In genomic region chr3:103620101-103620500, GRCm38 (mm10) we compare ENCODE assay signal across 24 mouse cellular contexts. TPM values are rescaled to one million over a fixed set of nuclear protein-coding genes. Genes with fewer than 3 reads are reported as not detected.
DNase-seq lines count a peak whose midpoint lies in the region; ATAC-seq and TF ChIP-seq lines count a peak whose summit lies in the region.
"Had no signal": no experiment of that assay in that cellular context is flagged by ENCODE, and none has a peak within 500 bp of the region (broad histone marks: within the 10 kb centered on the region; RNA-seq: fewer than 3 reads in every experiment).

No protein-coding gene starts in this region.

- H3K9me3 ChIP-seq in lung, embryonic 14.5 days (ENCODE audit: low read depth, low read length), result no peaks in the 10 kb centered on the region
- no peaks in the 10 kb centered on the region for H3K9me3 ChIP-seq in lung, embryonic 16.5 days (ENCODE audit: control insufficient read depth, low read length)
- H3K9me3 ChIP-seq: embryonic facial prominence, embryonic 13.5 days; embryonic facial prominence, embryonic 15.5 days; forebrain, embryonic 10.5 days; forebrain, embryonic 12.5 days had no signal

- H3K4me1 ChIP-seq in lung, embryonic 14.5 days (ENCODE audit: insufficient read depth), result peaks cover 3% of the 10 kb centered on the region
- peaks cover 16% of the 10 kb centered on the region for H3K4me1 ChIP-seq in lung, embryonic 16.5 days (replicated peaks; ENCODE audit: control insufficient read depth, insufficient read depth, low read length)
- H3K4me1 ChIP-seq: embryonic facial prominence, embryonic 13.5 days; embryonic facial prominence, embryonic 15.5 days had no signal

- no peak overlapping the region for H3K4me2 ChIP-seq in lung, embryonic 14.5 days
- no peak overlapping the region for H3K4me2 ChIP-seq in lung, embryonic 16.5 days (ENCODE audit: low read depth, low read length)
- H3K4me2 ChIP-seq: embryonic facial prominence, embryonic 13.5 days; embryonic facial prominence, embryonic 15.5 days; forebrain, embryonic 12.5 days had no signal

- peak; percentile 74 for DNase-seq in lung, embryonic 14.5 days
- no peak for DNase-seq in lung, postnatal 14 days
- no peak for DNase-seq in lung, adult 18-20 months
- peak; percentile 35 for DNase-seq in retina, postnatal 1 day
- DNase-seq in retina, embryonic 14.5 days (ENCODE audit: low spot score), result no peak
- DNase-seq in lung, postnatal 36 days, result peak; percentile 11
- no peak for DNase-seq in thymus, adult 18-20 months
- DNase-seq: adrenal gland, adult 2 months; adrenal gland, postnatal 10 days; adrenal gland, postnatal 25 days; cerebellum, adult 11 months; cerebellum, adult 18-20 months; cerebellum, adult 8-10 months; cerebellum, adult 9-11 months; cerebellum, postnatal 36 days; embryo, embryonic 11 days had no signal

- no peaks in the 10 kb centered on the region for H3K27me3 ChIP-seq in lung, embryonic 14.5 days (ENCODE audit: insufficient read depth, low read length)
- no peaks in the 10 kb centered on the region for H3K27me3 ChIP-seq in lung, embryonic 16.5 days (ENCODE audit: control insufficient read depth, insufficient read depth, low read depth, low read length)
- H3K27me3 ChIP-seq: embryonic facial prominence, embryonic 13.5 days; embryonic facial prominence, embryonic 15.5 days; forebrain, embryonic 12.5 days had no signal

- peak; percentile 84 for ATAC-seq in lung, embryonic 14.5 days (ENCODE audit: insufficient read depth)
- peak; percentile 77 for ATAC-seq in lung, embryonic 16.5 days (ENCODE audit: low read depth)
- ATAC-seq: forebrain, embryonic 14.5 days had no signal

- WGBS in lung, embryonic 14.5 days, result 34% methylated on average over 11 of the region's 11 CpGs
- WGBS in lung, embryonic 16.5 days, result 23% methylated on average over 11 of the region's 11 CpGs

- TF ChIP-seq CTCF in lung, embryonic 14.5 days (IDR thresholded peaks at IDR 0.05; ENCODE audit: low read depth), result no peak

- no peaks in the 10 kb centered on the region for H3K36me3 ChIP-seq in lung, embryonic 14.5 days (ENCODE audit: insufficient read depth)
- H3K36me3 ChIP-seq in lung, embryonic 16.5 days (ENCODE audit: control insufficient read depth, insufficient read depth, low read length), result no peaks in the 10 kb centered on the region
- H3K36me3 ChIP-seq: embryonic facial prominence, embryonic 13.5 days; embryonic facial prominence, embryonic 15.5 days; forebrain, embryonic 10.5 days; forebrain, embryonic 12.5 days had no signal

- no peak overlapping the region for H3K9ac ChIP-seq in lung, embryonic 14.5 days
- no peak overlapping the region for H3K9ac ChIP-seq in lung, embryonic 16.5 days (ENCODE audit: low read length)
- H3K9ac ChIP-seq: embryonic facial prominence, embryonic 13.5 days; embryonic facial prominence, embryonic 15.5 days; forebrain, embryonic 12.5 days had no signal

- H3K27ac ChIP-seq in lung, embryonic 14.5 days (ENCODE audit: low read depth), result peak overlapping the region; percentile 3; the same call in 1 of the 2 replicates
- no peak overlapping the region for H3K27ac ChIP-seq in lung, embryonic 16.5 days (ENCODE audit: low read length)
- H3K27ac ChIP-seq: embryonic facial prominence, embryonic 13.5 days; embryonic facial prominence, embryonic 15.5 days; forebrain, embryonic 10.5 days; forebrain, embryonic 12.5 days had no signal

- H3K4me3 ChIP-seq in lung, embryonic 14.5 days (ENCODE audit: low read depth, low read length), result no peak overlapping the region
- no peak overlapping the region for H3K4me3 ChIP-seq in lung, embryonic 16.5 days (ENCODE audit: low read length)
- H3K4me3 ChIP-seq: embryonic facial prominence, embryonic 13.5 days; embryonic facial prominence, embryonic 15.5 days; erythroblast, embryonic 14.5 days; forebrain, embryonic 10.5 days; forebrain, embryonic 12.5 days had no signal

RNA-seq across cellular contexts. Expression of gene Atg4a-ps, which starts 25.8 kb away (rescaled TPM):
- 0.20 and 0.32 TPM in 2 replicates for polyA plus RNA-seq in lung, embryonic 14.5 days (2014; fragmentation: Nextera tagmentation; extraction: Ambion mirVana)
- 0.09 and 0.13 TPM in 2 replicates for polyA plus RNA-seq in lung, embryonic 16.5 days (2015; fragmentation: Nextera tagmentation; extraction: Ambion mirVana)
- polyA plus RNA-seq: adrenal gland, adult 2 months; erythroblast, embryonic 14.5 days had no signal

RNA-seq across cellular contexts. Expression of gene Syt6, which starts 45.1 kb away (rescaled TPM):
- polyA plus RNA-seq in lung, embryonic 14.5 days (2014; fragmentation: Nextera tagmentation; extraction: Ambion mirVana), result 0.47 and 0.73 TPM in 2 replicates
- polyA plus RNA-seq in lung, embryonic 16.5 days (2015; fragmentation: Nextera tagmentation; extraction: Ambion mirVana), result 0.41 and 0.48 TPM in 2 replicates
- polyA plus RNA-seq: adrenal gland, adult 2 months; C2C12; erythroblast, embryonic 14.5 days had no signal

Comparison
In these comparisons a context has a peak if more than half of its experiments do, and no peak if none do; other contexts are left out.
1. DNase-seq: peak in lung, embryonic 14.5 days (single experiment), retina, postnatal 1 day (single experiment) and lung, postnatal 36 days (single experiment); none in lung, postnatal 14 days (single experiment), lung, adult 18-20 months (0 of 2), retina, embryonic 14.5 days (single experiment) and thymus, adult 18-20 months (0 of 2).